Mouse (Mus musculus) megakaryocyte, embryonic 14.5 days (primary cell): Measurements from ENCODE around the gene Nit2.

Experiments used
- FLI1 ChIP-seq: IDR thresholded peaks from 2 replicates; pipeline ENCODE4 v1.6.1; 2012; ENCODE audit warnings: low read length, inconsistent platforms, mixed read lengths
- GATA1 ChIP-seq: IDR thresholded peaks from 3 replicates; pipeline ENCODE4 v1.6.1; 2012; ENCODE audit warnings: mixed read lengths, low read length, inconsistent platforms, borderline replicate concordance

DNA sequence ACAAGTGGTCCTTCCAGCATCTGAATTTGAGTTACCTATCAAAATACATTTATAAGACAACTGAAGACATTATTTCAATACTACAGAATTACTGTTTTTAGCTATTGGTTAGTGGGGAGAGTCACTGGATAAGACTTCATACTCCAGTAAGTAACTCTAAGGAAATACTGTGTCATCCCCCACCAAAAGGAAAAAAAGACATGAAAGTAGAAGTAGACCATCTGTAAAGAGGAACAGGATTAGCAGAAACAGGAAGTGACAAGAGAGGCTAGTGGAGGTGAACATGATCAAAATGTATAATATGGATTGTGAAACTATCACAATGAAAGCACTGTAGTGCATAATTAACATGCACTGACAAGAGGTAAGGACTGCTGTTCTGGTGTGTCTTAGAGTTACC lies 48.8 kb upstream of the Nit2 start:
- TF ChIP-seq GATA1 (no peak), FLI1 (no peak)
